Mouse (Mus musculus) mesoderm, embryonic 11.5 days (tissue): ENCODE data around the gene Coro1a.
"Not testable (repeated sequence)": the region's sequence is repeated elsewhere in the genome, so short reads cannot be mapped to it uniquely, and the experiment has no call there.

ENCODE experiments used
- DNase-seq: peaks from one replicate; pipeline ENCODE4 v3.0.0-alpha.2; 2012; ENCODE audit warnings: low read depth, low spot score

Gene Coro1a

GRCm38 (mm10) chr7:126689021-126689420, 18.6 kb downstream of the Coro1a start:
- no peak for DNase-seq

- not testable (repeated sequence) for DNase-seq
These were observed 19.4 kb downstream of the Coro1a start for GRCm38 (mm10) chr7:126688156-126688555.

GRCm38 (mm10) chr7:126681221-126681620, 26.4 kb downstream of the Coro1a start:
- DNase-seq, result no peak

- DNase-seq, result no peak
These were observed 27.9 kb downstream of the Coro1a start for GRCm38 (mm10) chr7:126679683-126680082.

- no peak for DNase-seq
These were observed 28.8 kb downstream of the Coro1a start for GRCm38 (mm10) chr7:126678545-126679341.

GRCm38 (mm10) chr7:126676631-126677220, 30.9 kb downstream of the Coro1a start:
- DNase-seq, result no peak

- DNase-seq, result no peak
These were observed 31.4 kb downstream of the Coro1a start, which contains the start of gene Sult1a1 for GRCm38 (mm10) chr7:126676207-126676606. Sult1a1 (minus strand) TSS chr7:126676432.

GRCm38 (mm10) chr7:126675104-126675503, 32.5 kb downstream of the Coro1a start:
- DNase-seq, result no peak

- no peak for DNase-seq
These were observed 35.5 kb downstream of the Coro1a start for GRCm38 (mm10) chr7:126672111-126672510.

GRCm38 (mm10) chr7:126670152-126670551, 37.4 kb downstream of the Coro1a start:
- no peak for DNase-seq

GRCm38 (mm10) chr7:126668452-126668851, 39.1 kb downstream of the Coro1a start:
- no peak for DNase-seq

- no peak for DNase-seq
These were observed 40.0 kb downstream of the Coro1a start for GRCm38 (mm10) chr7:126667495-126668090.

GRCm38 (mm10) chr7:126665269-126665668, 42.3 kb downstream of the Coro1a start:
- no peak for DNase-seq

GRCm38 (mm10) chr7:126663646-126664045, 43.9 kb downstream of the Coro1a start:
- no peak for DNase-seq

- DNase-seq, result no peak
These were observed 47.8 kb downstream of the Coro1a start for GRCm38 (mm10) chr7:126659771-126660170.

- no peak for DNase-seq
These were observed 50.1 kb downstream of the Coro1a start for GRCm38 (mm10) chr7:126657522-126657921.

GRCm38 (mm10) chr7:126655695-126656094, 51.9 kb downstream of the Coro1a start:
- no peak for DNase-seq

- DNase-seq, result no peak
These were observed 53.6 kb downstream of the Coro1a start for GRCm38 (mm10) chr7:126653991-126654390.

- no peak for DNase-seq
These were observed 56.7 kb downstream of the Coro1a start for GRCm38 (mm10) chr7:126650852-126651251.
